Mouse (Mus musculus) forebrain, embryonic 13.5 days (tissue): ENCODE data around the gene Sec16b. TPM values are rescaled to one million over a fixed set of nuclear protein-coding genes. Genes with fewer than 3 reads are reported as not detected.

ENCODE experiments used
- ATAC-seq: fragments of 200-750 bp; cut with Nextera tagmentation; 2 replicates; pipeline ENCODE4 v1.8.0; 2017
- H3K27ac ChIP-seq: fragments of 300-500 bp; sonication (generic); 2 replicates; pipeline ENCODE4 v1.5.1; 2015; ENCODE audit warnings: inconsistent platforms, mild to moderate bottlenecking, moderate library complexity
- H3K27me3 ChIP-seq: fragments of 300-500 bp; sonication (generic); 2 replicates; pipeline ENCODE4 v1.6.1; 2015; ENCODE audit warnings: mild to moderate bottlenecking, inconsistent platforms
- H3K36me3 ChIP-seq: fragments of 300-500 bp; sonication (generic); 2 replicates; pipeline ENCODE4 v1.6.1; 2015; ENCODE audit warnings: mild to moderate bottlenecking, inconsistent platforms; ENCODE audit not compliant: poor library complexity, severe bottlenecking
- H3K4me1 ChIP-seq: fragments of 300-500 bp; sonication (generic); 2 replicates; pipeline ENCODE4 v1.6.1; 2015; ENCODE audit warnings: inconsistent platforms
- H3K4me2 ChIP-seq: fragments of 300-500 bp; sonication (generic); 2 replicates; pipeline ENCODE4 v1.6.1; 2015; ENCODE audit warnings: inconsistent platforms, mild to moderate bottlenecking, moderate library complexity
- H3K4me3 ChIP-seq: fragments of 300-500 bp; sonication (generic); 2 replicates; pipeline ENCODE4 v1.5.1; 2015; ENCODE audit warnings: mild to moderate bottlenecking, inconsistent platforms
- H3K9ac ChIP-seq: fragments of 300-500 bp; sonication (generic); 2 replicates; pipeline ENCODE4 v1.6.1; 2015; ENCODE audit warnings: mild to moderate bottlenecking, inconsistent platforms
- H3K9me3 ChIP-seq: fragments of 300-500 bp; sonication (generic); replicated peaks from 2 replicates; pipeline ENCODE4 v1.6.1; 2016; ENCODE audit warnings: inconsistent platforms
- WGBS: fragments of 180-500 bp; shearing (Covaris S2); methylation state at CpG from one replicate; pipeline ENCODE4 v1.1.7; 2015; 5-methylcytosine and 5-hydroxymethylcytosine counted together
- polyA plus RNA-seq: library from polyadenylated mRNA; unstranded; fragments of >200 nt; fragmentation: Nextera tagmentation; extraction: Ambion mirVana; gene quantifications from 2 replicates; pipeline ENCODE4 v1.2.1, GENCODE M21; 2015

Sec16b gene
- polyA plus RNA-seq, 1 experiment from 2014 or later: 0.23 TPM

GRCm38 (mm10) chr1:157547658-157548057 is 41.1 kb downstream of the Sec16b start:
- ATAC-seq: no peak
- WGBS: 86% methylated on average over 5 of the region's 5 CpGs
- no peaks in the 10 kb centered on the region for H3K27me3 ChIP-seq
- H3K9me3 ChIP-seq: no peaks in the 10 kb centered on the region
- no peaks in the 10 kb centered on the region for H3K4me1 ChIP-seq
- H3K9ac ChIP-seq: no peak overlapping the region
- H3K27ac ChIP-seq: no peak overlapping the region
- H3K4me3 ChIP-seq: no peak overlapping the region
- H3K36me3 ChIP-seq: no peaks in the 10 kb centered on the region
- H3K4me2 ChIP-seq: no peak overlapping the region

GRCm38 (mm10) chr1:157549721-157550120 is 43.2 kb downstream of the Sec16b start:
- no peak overlapping the region for H3K4me3 ChIP-seq
- H3K9ac ChIP-seq: no peak overlapping the region
- no peaks in the 10 kb centered on the region for H3K9me3 ChIP-seq
- H3K4me1 ChIP-seq: 0 out of 2 replicates have a peak, but pooled peaks cover 2% of the 10 kb centered on the region
- 72% methylated on average over 3 of the region's 3 CpGs for WGBS
- no peaks in the 10 kb centered on the region for H3K27me3 ChIP-seq
- no peak overlapping the region for H3K4me2 ChIP-seq
- no peak for ATAC-seq
- H3K36me3 ChIP-seq: no peaks in the 10 kb centered on the region
- no peak overlapping the region for H3K27ac ChIP-seq

GRCm38 (mm10) chr1:157552749-157553451 is 46.4 kb downstream of the Sec16b start:
- 59% methylated on average over 7 of the region's 7 CpGs for WGBS
- peak; percentile 82 for ATAC-seq

GRCm38 (mm10) chr1:157554163-157554562 is 47.6 kb downstream of the Sec16b start:
- Histone ChIP-seq H3K4me2 (no peak overlapping the region), H3K4me3 (no peak overlapping the region), H3K27ac (no peak overlapping the region), H3K9me3 (no peaks in the 10 kb centered on the region), H3K4me1 (peaks cover 22% of the 10 kb centered on the region), H3K36me3 (no peaks in the 10 kb centered on the region), H3K9ac (no peak overlapping the region), H3K27me3 (peaks cover 4% of the 10 kb centered on the region; the same call in 1 of the 2 replicates)
- WGBS: 65% methylated on average over 3 of the region's 3 CpGs
- ATAC-seq: no peak

More at GRCm38 (mm10) chr1:157552749-157553451, 46.4 kb downstream of the Sec16b start:
- H3K4me2 ChIP-seq: no peak overlapping the region
- H3K36me3 ChIP-seq: no peaks in the 10 kb centered on the region
- H3K27me3 ChIP-seq: peaks cover 4% of the 10 kb centered on the region; the same call in 1 of the 2 replicates
- no peak overlapping the region for H3K27ac ChIP-seq
- H3K9ac ChIP-seq: no peak overlapping the region
- H3K4me1 ChIP-seq: peaks cover 22% of the 10 kb centered on the region
- H3K9me3 ChIP-seq: no peaks in the 10 kb centered on the region
- H3K4me3 ChIP-seq: no peak overlapping the region

- Histone ChIP-seq H3K36me3 (no peaks in the 10 kb centered on the region), H3K4me3 (no peak overlapping the region), H3K27me3 (peaks cover 4% of the 10 kb centered on the region; the same call in 1 of the 2 replicates), H3K4me1 (peaks cover 22% of the 10 kb centered on the region), H3K4me2 (peak overlapping the region; percentile 38), H3K9me3 (no peaks in the 10 kb centered on the region), H3K27ac (no peak overlapping the region), H3K9ac (peak overlapping the region; percentile 14; the same call in 1 of the 2 replicates)
- 26% methylated on average over 27 of the region's 27 CpGs for WGBS
- ATAC-seq: no peak
These were observed 48.4 kb downstream of the Sec16b start for GRCm38 (mm10) chr1:157554686-157555530.

GRCm38 (mm10) chr1:157555738-157556137 is 49.2 kb downstream of the Sec16b start:
- 0 out of 2 replicates have a peak overlapping the region, but pooled peaks have one; percentile 38 for H3K4me2 ChIP-seq
- no peak overlapping the region for H3K9ac ChIP-seq
- peaks cover 22% of the 10 kb centered on the region for H3K4me1 ChIP-seq
- no peak overlapping the region for H3K4me3 ChIP-seq
- H3K9me3 ChIP-seq: no peaks in the 10 kb centered on the region
- no peak for ATAC-seq
- H3K36me3 ChIP-seq: no peaks in the 10 kb centered on the region
- WGBS: 34% methylated on average over 10 of the region's 10 CpGs
- peaks cover 4% of the 10 kb centered on the region; the same call in 1 of the 2 replicates for H3K27me3 ChIP-seq
- no peak overlapping the region for H3K27ac ChIP-seq

- Histone ChIP-seq H3K9ac (no peak overlapping the region), H3K36me3 (no peaks in the 10 kb centered on the region), H3K4me3 (no peak overlapping the region), H3K9me3 (no peaks in the 10 kb centered on the region), H3K4me2 (no peak overlapping the region), H3K27me3 (peaks cover 4% of the 10 kb centered on the region; the same call in 1 of the 2 replicates), H3K4me1 (peaks cover 22% of the 10 kb centered on the region), H3K27ac (no peak overlapping the region)
- ATAC-seq: no peak
- 83% methylated on average over 5 of the region's 5 CpGs for WGBS
These were observed 49.9 kb downstream of the Sec16b start for GRCm38 (mm10) chr1:157556439-157556838.

GRCm38 (mm10) chr1:157558145-157558544 is 51.6 kb downstream of the Sec16b start:
- H3K4me3 ChIP-seq: no peak overlapping the region
- H3K27ac ChIP-seq: no peak overlapping the region
- H3K4me2 ChIP-seq: no peak overlapping the region
- no peak overlapping the region for H3K9ac ChIP-seq
- no peaks in the 10 kb centered on the region for H3K36me3 ChIP-seq
- H3K4me1 ChIP-seq: peaks cover 22% of the 10 kb centered on the region
- H3K27me3 ChIP-seq: peaks cover 4% of the 10 kb centered on the region; the same call in 1 of the 2 replicates
- WGBS: 50% methylated on average over 5 of the region's 5 CpGs
- ATAC-seq: no peak
- no peaks in the 10 kb centered on the region for H3K9me3 ChIP-seq

GRCm38 (mm10) chr1:157559986-157560385 is 53.5 kb downstream of the Sec16b start:
- H3K9me3 ChIP-seq: no peaks in the 10 kb centered on the region
- no peaks in the 10 kb centered on the region for H3K36me3 ChIP-seq
- H3K27me3 ChIP-seq: peaks cover 4% of the 10 kb centered on the region; the same call in 1 of the 2 replicates
- H3K27ac ChIP-seq: no peak overlapping the region
- no peak overlapping the region for H3K4me3 ChIP-seq
- H3K9ac ChIP-seq: no peak overlapping the region
- ATAC-seq: no peak
- H3K4me1 ChIP-seq: peaks cover 18% of the 10 kb centered on the region
- no peak overlapping the region for H3K4me2 ChIP-seq
- 81% methylated on average over 6 of the region's 6 CpGs for WGBS

- no peaks in the 10 kb centered on the region; the same call in 1 of the 2 replicates for H3K27me3 ChIP-seq
- no peak overlapping the region for H3K27ac ChIP-seq
- WGBS: 23% methylated on average over 8 of the region's 8 CpGs
- H3K9ac ChIP-seq: no peak overlapping the region
- no peaks in the 10 kb centered on the region for H3K36me3 ChIP-seq
- peaks cover 9% of the 10 kb centered on the region; the same call in 1 of the 2 replicates for H3K4me1 ChIP-seq
- ATAC-seq: peak; percentile 67
- peak overlapping the region; percentile 28 for H3K4me2 ChIP-seq
- no peak overlapping the region for H3K4me3 ChIP-seq
- H3K9me3 ChIP-seq: no peaks in the 10 kb centered on the region
These were observed 54.3 kb downstream of the Sec16b start for GRCm38 (mm10) chr1:157560654-157561386.

- Histone ChIP-seq H3K4me1 (peaks cover 3% of the 10 kb centered on the region; the same call in 1 of the 2 replicates), H3K4me3 (no peak overlapping the region), H3K27ac (no peak overlapping the region), H3K9ac (no peak overlapping the region), H3K9me3 (no peaks in the 10 kb centered on the region), H3K36me3 (no peaks in the 10 kb centered on the region), H3K4me2 (no peak overlapping the region), H3K27me3 (no peaks in the 10 kb centered on the region)
- 0 out of 2 replicates have a peak, but pooled peaks have one; percentile 27 for ATAC-seq
- 80% methylated on average over 8 of the region's 8 CpGs for WGBS
These were observed 61.3 kb downstream of the Sec16b start for GRCm38 (mm10) chr1:157567819-157568218.
